Mouse (Mus musculus) MEL (cell line): Measurements from ENCODE around the gene Cdk14. TPM values are rescaled to one million over a fixed set of nuclear protein-coding genes. Genes with fewer than 3 reads are reported as not detected.

Experiments
- DNase-seq: peaks from one replicate; pipeline ENCODE4 v3.0.0; 2011; ENCODE audit warnings: low read depth, low spot score
- H3K27ac ChIP-seq: 2 replicates; pipeline ENCODE4 v1.5.1; 2012; ENCODE audit warnings: low read depth, mild to moderate bottlenecking, control low read depth, low read length, moderate library complexity; ENCODE audit not compliant: control insufficient read depth
- H3K27me3 ChIP-seq, 2 experiments: fragments of 150-350 bp in 1 of 2; sonication (generic) in 1 of 2; 2 replicates each; pipeline ENCODE4 v1.6.1; 2012; ENCODE audit warnings: low read length in 2 of 2, mild to moderate bottlenecking in 2 of 2, improper control_type of control experiment in 1 of 2, moderate library complexity in 1 of 2; ENCODE audit not compliant: insufficient read depth in 2 of 2, control insufficient read depth in 1 of 2
- H3K36me3 ChIP-seq, 2 experiments: 2 replicates each; pipeline ENCODE4 v1.6.1; 2012 to 2014; ENCODE audit warnings: low read length in 2 of 2, improper control_type of control experiment in 1 of 2, inconsistent platforms in 1 of 2, mild to moderate bottlenecking in 1 of 2; ENCODE audit not compliant: insufficient read depth in 2 of 2, control insufficient read depth in 1 of 2
- H3K4me1 ChIP-seq, 2 experiments: fragments of 150-350 bp in 1 of 2; sonication (generic) in 1 of 2; 2 replicates each; pipeline ENCODE4 v1.6.1; 2012; ENCODE audit warnings: low read length in 2 of 2, improper control_type of control experiment in 1 of 2, mild to moderate bottlenecking in 1 of 2; ENCODE audit not compliant: insufficient read depth in 2 of 2, control insufficient read depth in 1 of 2
- H3K4me3 ChIP-seq, 2 experiments: fragments of 150-350 bp in 1 of 2; sonication (generic) in 1 of 2; 2 replicates each; pipeline ENCODE4 v1.5.1; 2012; ENCODE audit warnings: low read depth in 2 of 2, low read length in 2 of 2, mild to moderate bottlenecking in 2 of 2, moderate library complexity in 2 of 2, control low read depth in 1 of 2, improper control_type of control experiment in 1 of 2; ENCODE audit not compliant: control insufficient read depth in 1 of 2, insufficient read depth in 1 of 2
- H3K79me2 ChIP-seq: 2 replicates; pipeline ENCODE4 v1.6.1; 2012; ENCODE audit warnings: mild to moderate bottlenecking, low read length, moderate library complexity; ENCODE audit not compliant: control insufficient read depth, poor library complexity, insufficient read depth
- H3K9ac ChIP-seq: 2 replicates; pipeline ENCODE4 v1.6.1; 2012; ENCODE audit warnings: low read depth, mild to moderate bottlenecking, control low read depth, low read length, moderate library complexity; ENCODE audit not compliant: control insufficient read depth, poor library complexity, severe bottlenecking
- H3K9me3 ChIP-seq: fragments of 150-350 bp; sonication (generic); replicated peaks from 2 replicates; pipeline ENCODE4 v1.6.1; 2012; ENCODE audit warnings: mild to moderate bottlenecking, low read length, improper control_type of control experiment, moderate library complexity; ENCODE audit not compliant: insufficient read depth
- BHLHE40 ChIP-seq: IDR thresholded peaks from 2 replicates; pipeline ENCODE4 v1.6.1; 2012; ENCODE audit warnings: low read depth, mild to moderate bottlenecking, inconsistent platforms, low read length, improper control_type of control experiment, borderline replicate concordance
- CHD2 ChIP-seq: IDR thresholded peaks from 2 replicates; pipeline ENCODE4 v1.6.1; 2011; ENCODE audit warnings: low read length, improper control_type of control experiment
- E2F4 ChIP-seq: IDR thresholded peaks from 2 replicates; pipeline ENCODE4 v1.6.1; 2011; ENCODE audit warnings: low read depth, low read length, improper control_type of control experiment, borderline replicate concordance
- ELF1 ChIP-seq: IDR thresholded peaks from 2 replicates; pipeline ENCODE4 v1.6.1; 2014; ENCODE audit warnings: low read depth, mild to moderate bottlenecking, inconsistent platforms, low read length, improper control_type of control experiment, moderate library complexity
- ETS1 ChIP-seq: IDR thresholded peaks from 2 replicates; pipeline ENCODE4 v1.6.1; 2012; ENCODE audit warnings: low read depth, mild to moderate bottlenecking, inconsistent platforms, low read length, improper control_type of control experiment, moderate library complexity
- GABPA ChIP-seq: IDR thresholded peaks from 2 replicates; pipeline ENCODE4 v1.6.1; 2012; ENCODE audit warnings: low read depth, mild to moderate bottlenecking, inconsistent platforms, low read length, improper control_type of control experiment, moderate library complexity
- GATA1 ChIP-seq: IDR thresholded peaks from 2 replicates; pipeline ENCODE4 v1.6.1; 2011; ENCODE audit warnings: low read depth, low read length, improper control_type of control experiment
- MAFK ChIP-seq: IDR thresholded peaks from 2 replicates; pipeline ENCODE4 v1.6.1; 2011; ENCODE audit warnings: low read depth, mild to moderate bottlenecking, low read length, improper control_type of control experiment, borderline replicate concordance
- MAZ ChIP-seq: IDR thresholded peaks from 2 replicates; pipeline ENCODE4 v1.6.1; 2012; ENCODE audit warnings: low read depth, mild to moderate bottlenecking, inconsistent platforms, low read length, improper control_type of control experiment
- MEF2A ChIP-seq: IDR thresholded peaks from 2 replicates; pipeline ENCODE4 v1.6.1; 2014; ENCODE audit warnings: low read depth, mild to moderate bottlenecking, inconsistent platforms, low read length, improper control_type of control experiment; ENCODE audit not compliant: poor library complexity, insufficient replicate concordance, severe bottlenecking; ENCODE audit errors: extremely low read depth
- MYB ChIP-seq: IDR thresholded peaks from 2 replicates; pipeline ENCODE4 v1.6.1; 2011; ENCODE audit warnings: mild to moderate bottlenecking, low read depth, low read length, improper control_type of control experiment
- NRF1 ChIP-seq: IDR thresholded peaks from 2 replicates; pipeline ENCODE4 v1.6.1; 2014; ENCODE audit warnings: low read depth, mild to moderate bottlenecking, inconsistent platforms, low read length, improper control_type of control experiment, moderate library complexity; ENCODE audit not compliant: poor library complexity, insufficient read depth, severe bottlenecking
- POLR2A ChIP-seq, 2 experiments: IDR thresholded peaks; 2 replicates each; pipeline ENCODE4 v1.6.1; 2011 to 2012; ENCODE audit warnings: low read length in 2 of 2, mild to moderate bottlenecking in 2 of 2, control low read depth in 1 of 2, improper control_type of control experiment in 1 of 2, low read depth in 1 of 2, moderate library complexity in 1 of 2; ENCODE audit not compliant: control insufficient read depth in 1 of 2, insufficient read depth in 1 of 2, poor library complexity in 1 of 2
- POLR2AphosphoS2 ChIP-seq: IDR thresholded peaks from 2 replicates; pipeline ENCODE4 v1.6.1; 2011; ENCODE audit warnings: low read length, improper control_type of control experiment
- POLR2AphosphoS5 ChIP-seq: IDR thresholded peaks from 2 replicates; pipeline ENCODE4 v1.6.1; 2012; ENCODE audit warnings: low read depth, borderline replicate concordance, mild to moderate bottlenecking, inconsistent platforms, low read length, moderate library complexity, mixed read lengths
- RAD21 ChIP-seq: IDR thresholded peaks from 2 replicates; pipeline ENCODE4 v1.6.1; 2011; ENCODE audit warnings: mild to moderate bottlenecking, low read depth, low read length, improper control_type of control experiment
- RCOR1 ChIP-seq: IDR thresholded peaks from 2 replicates; pipeline ENCODE4 v1.6.1; 2012; ENCODE audit warnings: low read depth, mild to moderate bottlenecking, inconsistent platforms, low read length, improper control_type of control experiment
- SIN3A ChIP-seq: IDR thresholded peaks from 2 replicates; pipeline ENCODE4 v1.6.1; 2012; ENCODE audit warnings: low read length, improper control_type of control experiment, inconsistent platforms
- SMC3 ChIP-seq: IDR thresholded peaks from 2 replicates; pipeline ENCODE4 v1.6.1; 2011; ENCODE audit warnings: low read depth, low read length, improper control_type of control experiment
- TBP ChIP-seq: IDR thresholded peaks from 2 replicates; pipeline ENCODE4 v1.8.0; 2011; ENCODE audit warnings: low read depth, low read length, improper control_type of control experiment
- TCF12 ChIP-seq: IDR thresholded peaks from 2 replicates; pipeline ENCODE4 v1.6.1; 2014; ENCODE audit warnings: low read depth, mild to moderate bottlenecking, inconsistent platforms, low read length, improper control_type of control experiment, moderate library complexity
- UBTF ChIP-seq: IDR thresholded peaks from 2 replicates; pipeline ENCODE4 v1.6.1; 2012; ENCODE audit warnings: low read depth, mild to moderate bottlenecking, inconsistent platforms, low read length, improper control_type of control experiment, moderate library complexity, borderline replicate concordance; ENCODE audit not compliant: insufficient read depth
- USF2 ChIP-seq, 2 experiments: IDR thresholded peaks; 2 replicates each; pipeline ENCODE4 v1.6.1; 2011 to 2012; ENCODE audit warnings: improper control_type of control experiment in 2 of 2, low read length in 2 of 2, borderline replicate concordance in 1 of 2, inconsistent platforms in 1 of 2, low read depth in 1 of 2, mild to moderate bottlenecking in 1 of 2; ENCODE audit not compliant: insufficient read depth in 1 of 2
- ZKSCAN1 ChIP-seq: IDR thresholded peaks from 2 replicates; pipeline ENCODE4 v1.6.1; 2012; ENCODE audit warnings: low read depth, mild to moderate bottlenecking, inconsistent platforms, low read length, improper control_type of control experiment, moderate library complexity
- ZMIZ1 ChIP-seq: IDR thresholded peaks from 2 replicates; pipeline ENCODE4 v1.6.1; 2012; ENCODE audit warnings: low read depth, mild to moderate bottlenecking, inconsistent platforms, low read length, improper control_type of control experiment, moderate library complexity
- polyA plus RNA-seq, 2 experiments: library from polyadenylated mRNA; stranded (reverse) in 1 of 2; unstranded in 1 of 2; fragments of >175 nt in 1 of 2; fragments of >200 nt in 1 of 2; gene quantifications; 2 replicates each; pipeline versions ENCODE4 v1.2.1 to v1.2.4; 2012; ENCODE audit warnings: low replicate concordance in 2 of 2, low read depth in 1 of 2; ENCODE audit not compliant: insufficient read length in 2 of 2, insufficient read depth in 1 of 2, missing spikeins in 1 of 2
- total RNA-seq: library from RNA; depleted of rRNA; stranded (reverse); fragments of 300-350 nt; gene quantifications from 2 replicates; pipeline ENCODE4 v1.2.3, GENCODE M21; 2012

Cdk14 gene
- total and polyA plus RNA-seq, 3 experiments = not detected

- TF ChIP-seq NRF1 (no peak), ELF1 (no peak), POLR2AphosphoS5 (no peak), MAFK (no peak), TBP (no peak), RCOR1 (no peak), MAZ (no peak), GABPA (no peak), GATA1 (no peak), MEF2A (no peak), MYB (no peak), UBTF (no peak)
- TF ChIP-seq, all 39 proteins: peak for 0
- no peaks in the 10 kb centered on the region for H3K4me1 ChIP-seq
- no peaks in the 10 kb centered on the region for H3K79me2 ChIP-seq
- H3K36me3 ChIP-seq = no peaks in the 10 kb centered on the region
- H3K9ac ChIP-seq = no peak overlapping the region
- no peaks in the 10 kb centered on the region for H3K9me3 ChIP-seq
- DNase-seq = no peak
- H3K27ac ChIP-seq = no peak overlapping the region
- no peaks in the 10 kb centered on the region for H3K27me3 ChIP-seq
- H3K4me3 ChIP-seq = no peak overlapping the region
Measured at GRCm38 (mm10) chr5:5379870-5380730, 40.0 kb downstream of the Cdk14 start.

GRCm38 (mm10) chr5:5379501-5379869, 40.6 kb downstream of the Cdk14 start:
- H3K27ac ChIP-seq = no peak overlapping the region
- no peak overlapping the region for H3K9ac ChIP-seq
- no peaks in the 10 kb centered on the region for H3K79me2 ChIP-seq
- H3K9me3 ChIP-seq = no peaks in the 10 kb centered on the region
- H3K4me3 ChIP-seq = no peak overlapping the region
- no peak for TF ChIP-seq UBTF
- TF ChIP-seq RCOR1 = no peak
- TF ChIP-seq POLR2AphosphoS2 = no peak
- no peak for TF ChIP-seq TCF12
- TF ChIP-seq ETS1 = no peak
- TF ChIP-seq GATA1 = no peak
- TF ChIP-seq E2F4 = no peak
- no peak for TF ChIP-seq USF2 (IDR thresholded peaks at IDR 0.05; ENCODE audit: borderline replicate concordance in 1 of 2, insufficient read depth in 1 of 2, low read depth in 1 of 2, low read length in 2 of 2)
- TF ChIP-seq CHD2 = no peak
- no peak for TF ChIP-seq ZMIZ1
- no peak for TF ChIP-seq ZKSCAN1
- TF ChIP-seq ELF1 = no peak
- TF ChIP-seq BHLHE40 = no peak
- no peak for TF ChIP-seq RAD21
- TF ChIP-seq MAFK = no peak
- TF ChIP-seq SIN3A = no peak
- TF ChIP-seq SMC3 = no peak
- no peak for TF ChIP-seq POLR2A (IDR thresholded peaks at IDR 0.05; ENCODE audit: control insufficient read depth in 1 of 2, insufficient read depth in 1 of 2, low read depth in 1 of 2, low read length in 2 of 2, poor library complexity in 1 of 2)
- TF ChIP-seq, all 39 proteins: peak for 0
- H3K36me3 ChIP-seq = no peaks in the 10 kb centered on the region
- no peak for DNase-seq
- H3K27me3 ChIP-seq = no peaks in the 10 kb centered on the region
- H3K4me1 ChIP-seq = no peaks in the 10 kb centered on the region
